Comparison of ENCODE assay signal across 13 mouse cellular contexts in the genomic region with DNA sequence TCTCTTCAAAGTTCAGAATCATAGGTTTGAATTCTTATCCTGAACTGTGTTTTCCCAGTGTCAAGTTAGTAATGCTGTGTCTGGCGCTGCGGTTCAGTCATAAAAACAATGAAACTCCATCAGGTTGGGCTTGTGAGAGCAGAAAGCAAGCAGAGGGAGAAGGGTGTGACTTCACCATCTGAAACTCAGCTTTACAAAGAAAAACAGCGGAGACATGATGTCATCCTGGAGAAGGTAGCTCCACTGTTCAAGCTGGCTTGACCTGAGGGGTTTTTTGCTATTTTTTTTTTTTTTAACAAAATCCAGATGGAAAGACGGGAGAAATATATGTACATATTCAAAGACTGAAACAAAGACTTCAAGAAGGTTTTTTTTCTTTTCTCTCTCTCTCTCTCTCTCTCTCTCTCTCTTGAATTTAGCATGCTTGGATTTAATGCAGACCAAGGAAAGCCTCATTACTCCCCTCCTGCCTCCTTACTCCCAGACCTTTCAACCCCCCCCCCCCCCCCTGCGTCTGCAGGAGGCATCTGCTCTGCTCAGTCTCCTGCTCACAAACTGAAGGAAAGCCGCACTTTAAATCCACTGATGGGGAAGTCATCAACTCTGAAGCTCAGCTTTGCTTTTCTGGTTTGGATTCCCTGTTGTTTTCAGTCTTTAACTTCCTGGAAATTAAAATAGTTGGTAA.
DNase-seq lines count a peak whose midpoint lies in the region; ATAC-seq and TF ChIP-seq lines count a peak whose summit lies in the region.
"Had no signal": no experiment of that assay in that cellular context is flagged by ENCODE, and none has a peak within 500 bp of the region (broad histone marks: within the 10 kb centered on the region; RNA-seq: fewer than 3 reads in every experiment).

No protein-coding gene starts in this region.

- H3K27ac ChIP-seq in gastrocnemius, adult 2 months = peak overlapping the region; percentile 68
- peak overlapping the region; percentile 16 for H3K27ac ChIP-seq in embryonic facial prominence, embryonic 11.5 days (replicated peaks; ENCODE audit: low read depth, low read length)
- no peak overlapping the region for H3K27ac ChIP-seq in forebrain, postnatal 0 days (ENCODE audit: low read depth, low read length)
- H3K27ac ChIP-seq: hindbrain, embryonic 14.5 days had no signal

- H3K9ac ChIP-seq in embryonic facial prominence, embryonic 11.5 days (replicated peaks; ENCODE audit: low read length) = no peak overlapping the region
- H3K9ac ChIP-seq in forebrain, postnatal 0 days = no peak overlapping the region
- H3K9ac ChIP-seq: heart, embryonic 12.5 days; hindbrain, embryonic 14.5 days had no signal

- H3K9me3 ChIP-seq in embryonic facial prominence, embryonic 11.5 days (replicated peaks; ENCODE audit: control insufficient read depth, low read length) = no peaks in the 10 kb centered on the region
- H3K9me3 ChIP-seq in forebrain, postnatal 0 days (ENCODE audit: low read length) = no peaks in the 10 kb centered on the region
- H3K9me3 ChIP-seq: heart, embryonic 12.5 days had no signal

- H3K36me3 ChIP-seq in embryonic facial prominence, embryonic 11.5 days (replicated peaks; ENCODE audit: control insufficient read depth, insufficient read depth, low read depth, low read length) = no peaks in the 10 kb centered on the region
- no peaks in the 10 kb centered on the region for H3K36me3 ChIP-seq in forebrain, postnatal 0 days (ENCODE audit: insufficient read depth)
- H3K36me3 ChIP-seq: heart, embryonic 12.5 days had no signal

- ATAC-seq in embryonic facial prominence, embryonic 11.5 days (replicated peaks; ENCODE audit: insufficient number of reproducible peaks, low FRiP score, low TSS enrichment, low read depth) = peak; percentile 59; the same call in 1 of the 2 replicates
- no peak for ATAC-seq in forebrain, postnatal 0 days

- no peak for TF ChIP-seq CTCF in gastrocnemius, adult 2 months (IDR thresholded peaks at IDR 0.05)
- TF ChIP-seq CTCF in forebrain, postnatal 0 days (IDR thresholded peaks at IDR 0.05; ENCODE audit: low read depth) = no peak

- peak; percentile 27 for DNase-seq in gastrocnemius, adult 2 months
- no peak for DNase-seq in gastrocnemius, adult 8-10 months (ENCODE audit: low spot score in 2 of 2)
- peak; percentile 58 for DNase-seq in 3T3-L1 (ENCODE audit: low read depth, low spot score)
- peak; percentile 81 for DNase-seq in embryonic facial prominence, embryonic 11.5 days (ENCODE audit: low spot score)
- peak; percentile 10 for DNase-seq in forebrain, postnatal 0 days
- no peak for DNase-seq in cerebellum, postnatal 25 days
- no peak for DNase-seq in urinary bladder, adult 18-20 months (ENCODE audit: low spot score in 2 of 2)
- DNase-seq in spleen, adult 12 weeks (ENCODE audit: low spot score) = no peak
- DNase-seq: kidney, postnatal 14 days; lung, adult 2 months had no signal

- no peak overlapping the region for H3K4me3 ChIP-seq in gastrocnemius, adult 2 months
- no peak overlapping the region for H3K4me3 ChIP-seq in embryonic facial prominence, embryonic 11.5 days (ENCODE audit: low read depth, low read length)
- H3K4me3 ChIP-seq in forebrain, postnatal 0 days (ENCODE audit: low read depth, low read length) = no peak overlapping the region
- H3K4me3 ChIP-seq: heart, embryonic 12.5 days; megakaryocyte, embryonic 14.5 days had no signal

- H3K27me3 ChIP-seq in embryonic facial prominence, embryonic 11.5 days (ENCODE audit: control insufficient read depth, insufficient read depth, low read length) = no peaks in the 10 kb centered on the region
- no peaks in the 10 kb centered on the region for H3K27me3 ChIP-seq in forebrain, postnatal 0 days (ENCODE audit: insufficient read depth, low read length)
- H3K27me3 ChIP-seq: heart, embryonic 12.5 days; megakaryocyte, embryonic 14.5 days had no signal

- intact Hi-C loops in gastrocnemius, adult 2 months (cut with DNase I) = loop anchor here (10.0 kb wide), 1 partner anchor 263 kb away; no protein-coding TSS in a partner anchor

- 21% methylated on average over 6 of the region's 6 CpGs for WGBS in embryonic facial prominence, embryonic 11.5 days
- WGBS in forebrain, postnatal 0 days = 23% methylated on average over 6 of the region's 6 CpGs

- 0 out of 2 replicates have a peak, but pooled peaks cover 2% of the 10 kb centered on the region for H3K4me1 ChIP-seq in embryonic facial prominence, embryonic 11.5 days (ENCODE audit: control insufficient read depth, insufficient read depth, low read length)
- no peaks in the 10 kb centered on the region for H3K4me1 ChIP-seq in forebrain, postnatal 0 days (ENCODE audit: insufficient read depth)
- H3K4me1 ChIP-seq: heart, embryonic 12.5 days; megakaryocyte, embryonic 14.5 days had no signal

- no peak overlapping the region for H3K4me2 ChIP-seq in embryonic facial prominence, embryonic 11.5 days (ENCODE audit: low read depth, low read length)
- H3K4me2 ChIP-seq in forebrain, postnatal 0 days (ENCODE audit: low read depth) = no peak overlapping the region
- H3K4me2 ChIP-seq: heart, embryonic 12.5 days; hindbrain, embryonic 14.5 days had no signal

Comparison
In these comparisons a context has a peak if more than half of its experiments do, and no peak if none do; other contexts are left out.
1. DNase-seq: peak in gastrocnemius, adult 2 months (single experiment), 3T3-L1 (single experiment), embryonic facial prominence, embryonic 11.5 days (single experiment) and forebrain, postnatal 0 days (single experiment); none in gastrocnemius, adult 8-10 months (0 of 2), cerebellum, postnatal 25 days (0 of 2), urinary bladder, adult 18-20 months (0 of 2) and spleen, adult 12 weeks (single experiment).